Mouse (Mus musculus) stomach, postnatal 0 days (tissue): Measurements from ENCODE around the gene Gucy1b1. TPM values are rescaled to one million over a fixed set of nuclear protein-coding genes. Genes with fewer than 3 reads are reported as not detected.

Source experiments
- ATAC-seq: fragments of 200-750 bp; cut with Nextera tagmentation; 2 replicates; pipeline ENCODE4 v1.8.0; 2017; ENCODE audit not compliant: low FRiP score, low TSS enrichment
- DNase-seq: peaks from one replicate; pipeline ENCODE4 v3.0.0-alpha.2; 2016; ENCODE audit warnings: low spot score
- H3K27ac ChIP-seq: fragments of 300-500 bp; sonication (generic); replicated peaks from 2 replicates; pipeline ENCODE4 v1.5.1; 2014; ENCODE audit warnings: mild to moderate bottlenecking, control low read depth
- H3K27me3 ChIP-seq: fragments of 300-500 bp; sonication (generic); 2 replicates; pipeline ENCODE4 v1.6.1; 2014; ENCODE audit warnings: low read length; ENCODE audit not compliant: control insufficient read depth, insufficient read depth
- H3K36me3 ChIP-seq: fragments of 300-500 bp; sonication (generic); 2 replicates; pipeline ENCODE4 v1.6.1; 2014; ENCODE audit warnings: low read length, mixed read lengths; ENCODE audit not compliant: control insufficient read depth, insufficient read depth
- H3K4me1 ChIP-seq: fragments of 300-500 bp; sonication (generic); replicated peaks from 2 replicates; pipeline ENCODE4 v1.6.1; 2014; ENCODE audit warnings: antibody characterized with exemption; ENCODE audit not compliant: control insufficient read depth, insufficient read depth
- H3K4me2 ChIP-seq: fragments of 300-500 bp; sonication (generic); replicated peaks from 2 replicates; pipeline ENCODE4 v1.6.1; 2014; ENCODE audit warnings: low read depth, mild to moderate bottlenecking, control low read depth, moderate library complexity
- H3K4me3 ChIP-seq: fragments of 300-500 bp; sonication (generic); 2 replicates; pipeline ENCODE4 v1.5.1; 2014; ENCODE audit warnings: low read depth, low read length, control low read depth
- H3K9ac ChIP-seq: fragments of 300-500 bp; sonication (generic); 2 replicates; pipeline ENCODE4 v1.6.1; 2014; ENCODE audit warnings: mild to moderate bottlenecking, low read length, control low read depth, mixed read lengths
- H3K9me3 ChIP-seq: fragments of 300-500 bp; sonication (generic); 2 replicates; pipeline ENCODE4 v1.6.1; 2016; ENCODE audit warnings: low read length; ENCODE audit not compliant: control insufficient read depth
- CTCF ChIP-seq: IDR thresholded peaks from 2 replicates; pipeline ENCODE4 v1.5.1; 2016; ENCODE audit warnings: antibody characterized with exemption, low read depth, mild to moderate bottlenecking, moderate library complexity
- EP300 ChIP-seq: optimal IDR thresholded peaks from 2 replicates; pipeline ENCODE3; 2016; ENCODE audit warnings: antibody characterized with exemption
- WGBS: fragments of 180-500 bp; shearing (Covaris S2); extraction: QIAGEN DNeasy Blood & Tissue Kit; methylation state at CpG from one replicate; pipeline ENCODE4 v1.1.7; 2014; 5-methylcytosine and 5-hydroxymethylcytosine counted together
- microRNA-seq: library from miRNA; unstranded; fragments of <30 nt; microRNA quantifications from one replicate; pipeline ENCODE4, GENCODE M21; 2016
- polyA plus RNA-seq: library from polyadenylated mRNA; unstranded; fragments of >200 nt; fragmentation: Nextera tagmentation; extraction: Ambion mirVana; gene quantifications from 2 replicates; pipeline ENCODE4 v1.2.1, GENCODE M21; 2015

Gucy1b1 gene
- polyA plus RNA-seq, 1 experiment from 2014 or later = 20.0 TPM

GRCm38 (mm10) chr3:81983120-81983895 lies 91.2 kb downstream of the Gucy1b1 start:
- no peak for TF ChIP-seq EP300
- no peak for TF ChIP-seq CTCF
- H3K4me2 ChIP-seq = no peak overlapping the region
- no peak overlapping the region for H3K4me3 ChIP-seq
- H3K36me3 ChIP-seq = no peaks in the 10 kb centered on the region
- WGBS = 57% methylated on average over 8 of the region's 8 CpGs
- no peak overlapping the region for H3K9ac ChIP-seq
- H3K4me1 ChIP-seq = no peaks in the 10 kb centered on the region
- DNase-seq = peak; percentile 25
- no peaks in the 10 kb centered on the region for H3K9me3 ChIP-seq
- peak; percentile 84 for ATAC-seq
- H3K27ac ChIP-seq = no peak overlapping the region
- H3K27me3 ChIP-seq = no peaks in the 10 kb centered on the region

Small RNA genes within 50 kb of the gene (microRNA-seq; reads per million reads assigned to microRNA genes)
- not detected for gene Mir7010

Other genes starting within 250 kb of the Gucy1b1 start
- gene Ctso, start 142.1 kb downstream of the Gucy1b1 start, polyA plus RNA-seq = 28.8 and 30.0 TPM in 2 replicates
- 2.8 and 3.6 TPM in 2 replicates for gene Tdo2, start 98.5 kb downstream of the Gucy1b1 start, polyA plus RNA-seq
- 0.70 and 1.5 TPM in 2 replicates for gene Asic5, start 92.4 kb downstream of the Gucy1b1 start, polyA plus RNA-seq
- 16.3 and 17.3 TPM in 2 replicates for gene Gucy1a1, start 71.1 kb upstream of the Gucy1b1 start, polyA plus RNA-seq